Comparison of ENCODE assay signal across 12 mouse cellular contexts in genomic region chr2:165211426-165212079, GRCm38 (mm10). TPM values are rescaled to one million over a fixed set of nuclear protein-coding genes. Genes with fewer than 3 reads are reported as not detected.
DNase-seq lines count a peak whose midpoint lies in the region; ATAC-seq and TF ChIP-seq lines count a peak whose summit lies in the region.
"Had no signal": no experiment of that assay in that cellular context is flagged by ENCODE, and none has a peak within 500 bp of the region (broad histone marks: within the 10 kb centered on the region; RNA-seq: fewer than 3 reads in every experiment).

No protein-coding gene starts in this region.

- in situ Hi-C loops in CH12.LX (cut with MboI; ENCODE audit: low pct_ligation_motif_present, low pct_unique_long_range_greater_than_20kb, low sequenced_read_pairs): no loop called here

- TF ChIP-seq CTCF in CH12.LX (conservative IDR thresholded peaks at IDR 0.05 in 1 of 2, IDR thresholded peaks at IDR 0.05 in 1 of 2; ENCODE audit: low read depth in 2 of 2, low read length in 2 of 2): no peak
- no peak for TF ChIP-seq CTCF in brain, embryonic 14.5 days (IDR thresholded peaks at IDR 0.05; ENCODE audit: borderline replicate concordance, extremely low read depth, insufficient read depth, insufficient read length)

- TF ChIP-seq EP300 in CH12.LX (IDR thresholded peaks at IDR 0.05; ENCODE audit: low read length): no peak

- no peak for DNase-seq in CH12.LX (ENCODE audit: extremely low read depth)
- peak; percentile 73 for DNase-seq in brain, embryonic 14.5 days (ENCODE audit: low read depth)
- peak; percentile 53 for DNase-seq in hindbrain, embryonic 10.5 days (ENCODE audit: low spot score)
- peak; percentile 66 for DNase-seq in midbrain, embryonic 14.5 days
- no peak for DNase-seq in T-cell, adult 2 months (ENCODE audit: low spot score)
- DNase-seq in frontal cortex, postnatal 25 days (ENCODE audit: low spot score in 2 of 2): no peak
- no peak for DNase-seq in thymus, postnatal 4 days
- DNase-seq: adrenal gland, adult 2 months; lung, adult 2 months had no signal

- H3K79me2 ChIP-seq in CH12.LX (replicated peaks; ENCODE audit: control insufficient read depth, extremely low read depth, insufficient read depth, poor library complexity, severe bottlenecking): no peaks in the 10 kb centered on the region

- peaks cover 0 to 11% of the 10 kb centered on the region in 2 experiments; a peak in 1 of 4 replicates for H3K4me1 ChIP-seq in CH12.LX (ENCODE audit: control insufficient read depth in 1 of 2, insufficient read depth in 2 of 2)
- peaks cover 70% of the 10 kb centered on the region for H3K4me1 ChIP-seq in hindbrain, embryonic 10.5 days (replicated peaks)
- peaks cover 57% of the 10 kb centered on the region for H3K4me1 ChIP-seq in midbrain, embryonic 14.5 days (ENCODE audit: control insufficient read depth, insufficient read depth, low read length)

- peaks cover 93% of the 10 kb centered on the region for H3K27me3 ChIP-seq in CH12.LX (replicated peaks)
- H3K27me3 ChIP-seq in hindbrain, embryonic 10.5 days (ENCODE audit: insufficient read depth, poor library complexity, severe bottlenecking): peaks cover 95% of the 10 kb centered on the region
- H3K27me3 ChIP-seq in midbrain, embryonic 14.5 days (ENCODE audit: control insufficient read depth, insufficient read depth, low read length): peaks cover 5% of the 10 kb centered on the region; the same call in 1 of the 2 replicates

- TF ChIP-seq RAD21 in CH12.LX (IDR thresholded peaks at IDR 0.05; ENCODE audit: low read depth, low read length): no peak

- no peak overlapping the region for H3K4me3 ChIP-seq in CH12.LX (replicated peaks in 1 of 3; ENCODE audit: low read depth in 2 of 3, low read length in 2 of 3, poor library complexity in 1 of 3)
- H3K4me3 ChIP-seq in hindbrain, embryonic 10.5 days: peak overlapping the region; percentile 41
- no peak overlapping the region for H3K4me3 ChIP-seq in midbrain, embryonic 14.5 days (replicated peaks; ENCODE audit: low read depth, low read length)

- H3K27ac ChIP-seq in CH12.LX (ENCODE audit: insufficient read depth, low read depth): no peak overlapping the region
- peak overlapping the region; percentile 84 for H3K27ac ChIP-seq in hindbrain, embryonic 10.5 days
- H3K27ac ChIP-seq in midbrain, embryonic 14.5 days (replicated peaks; ENCODE audit: low read depth, low read length): peak overlapping the region; percentile 63

- peak; percentile 39; the same call in 1 of the 2 replicates for ATAC-seq in midbrain, embryonic 14.5 days (ENCODE audit: low FRiP score, low TSS enrichment)
- ATAC-seq: inflammation-experienced regulatory T-cells, adult 6 months had no signal

- H3K9me3 ChIP-seq in CH12.LX (replicated peaks; ENCODE audit: low read length): no peaks in the 10 kb centered on the region
- H3K9me3 ChIP-seq in hindbrain, embryonic 10.5 days: no peaks in the 10 kb centered on the region
- H3K9me3 ChIP-seq in midbrain, embryonic 14.5 days (ENCODE audit: control insufficient read depth, low read length): no peaks in the 10 kb centered on the region

- under 1% methylated on average over 20 of the region's 20 CpGs for WGBS in hindbrain, embryonic 10.5 days
- 2% methylated on average over 20 of the region's 20 CpGs for WGBS in midbrain, embryonic 14.5 days

- H3K9ac ChIP-seq in CH12.LX (ENCODE audit: insufficient read depth, low read depth): no peak overlapping the region
- H3K9ac ChIP-seq in midbrain, embryonic 14.5 days (replicated peaks; ENCODE audit: low read length): no peak overlapping the region; the same call in 1 of the 2 replicates

- no peaks in the 10 kb centered on the region for H3K36me3 ChIP-seq in CH12.LX (replicated peaks in 1 of 2; ENCODE audit: control insufficient read depth in 1 of 2, insufficient read depth in 1 of 2, low read length in 1 of 2)
- no peaks in the 10 kb centered on the region for H3K36me3 ChIP-seq in hindbrain, embryonic 10.5 days
- no peaks in the 10 kb centered on the region for H3K36me3 ChIP-seq in midbrain, embryonic 14.5 days (ENCODE audit: control insufficient read depth, insufficient read depth, low read length)

- dilution Hi-C loops in CH12.LX (cut with MboI; ENCODE audit: extremely low pct_ligation_motif_present, extremely low pct_unique_long_range_greater_than_20kb, low sequenced_read_pairs): no loop called here

- no peak overlapping the region for H3K4me2 ChIP-seq in CH12.LX (ENCODE audit: insufficient read depth, low read depth, poor library complexity, severe bottlenecking)
- peak overlapping the region; percentile 39 for H3K4me2 ChIP-seq in midbrain, embryonic 14.5 days (ENCODE audit: low read length)

- TF ChIP-seq POLR2A in CH12.LX (IDR thresholded peaks at IDR 0.05; ENCODE audit: low read depth, low read length): no peak
- no peak for TF ChIP-seq POLR2A in brain, embryonic 14.5 days (IDR thresholded peaks at IDR 0.05; ENCODE audit: borderline replicate concordance, extremely low read depth, insufficient read depth, insufficient read length, poor library complexity, severe bottlenecking)

TF ChIP-seq in CH12.LX, 34 proteins besides CTCF, POLR2A, EP300 and RAD21:
- TF ChIP-seq SIN3A (IDR thresholded peaks at IDR 0.05; ENCODE audit: low read length) (no peak), BHLHE40 (IDR thresholded peaks at IDR 0.05; ENCODE audit: low read depth, low read length) (peak; percentile 56; the same call in 1 of the 2 replicates)

RNA-seq across cellular contexts. Expression of gene Cdh22, which starts 23.1 kb away (rescaled TPM):
- total RNA-seq in CH12.LX (2012; rRNA removed) (0.08 TPM in 1 of 2 replicates, not detected in the other), CH12.LX (2014; rRNA removed) (not detected in 2 replicates)
- polyA plus RNA-seq in CH12.LX (2012; ENCODE audit: insufficient read length, low read depth): not detected in 2 replicates
- 14.7 and 25.7 TPM in 2 replicates for polyA plus RNA-seq in brain, embryonic 14.5 days (2012; rRNA removed)
- polyA plus RNA-seq in hindbrain, embryonic 10.5 days (2016; fragmentation: Nextera tagmentation; extraction: Ambion mirVana): 4.4 and 8.7 TPM in 2 replicates
- 15.8 and 18.4 TPM in 2 replicates for polyA plus RNA-seq in midbrain, embryonic 14.5 days (2014; fragmentation: Nextera tagmentation; extraction: Ambion mirVana)
- total RNA-seq: granulocyte monocyte progenitor cell, adult 5-6 weeks; MEL had no signal
- polyA plus RNA-seq: inflammation-experienced regulatory T-cells, adult 6 months had no signal

Comparison
In these comparisons a context has a peak if more than half of its experiments do, and no peak if none do; other contexts are left out.
1. DNase-seq: peak in brain, embryonic 14.5 days (single experiment), hindbrain, embryonic 10.5 days (single experiment) and midbrain, embryonic 14.5 days (single experiment); none in CH12.LX (single experiment), T-cell, adult 2 months (single experiment), frontal cortex, postnatal 25 days (0 of 2) and thymus, postnatal 4 days (single experiment).